ENCODE assay signal across 16 mouse cellular contexts in the genomic region with DNA sequence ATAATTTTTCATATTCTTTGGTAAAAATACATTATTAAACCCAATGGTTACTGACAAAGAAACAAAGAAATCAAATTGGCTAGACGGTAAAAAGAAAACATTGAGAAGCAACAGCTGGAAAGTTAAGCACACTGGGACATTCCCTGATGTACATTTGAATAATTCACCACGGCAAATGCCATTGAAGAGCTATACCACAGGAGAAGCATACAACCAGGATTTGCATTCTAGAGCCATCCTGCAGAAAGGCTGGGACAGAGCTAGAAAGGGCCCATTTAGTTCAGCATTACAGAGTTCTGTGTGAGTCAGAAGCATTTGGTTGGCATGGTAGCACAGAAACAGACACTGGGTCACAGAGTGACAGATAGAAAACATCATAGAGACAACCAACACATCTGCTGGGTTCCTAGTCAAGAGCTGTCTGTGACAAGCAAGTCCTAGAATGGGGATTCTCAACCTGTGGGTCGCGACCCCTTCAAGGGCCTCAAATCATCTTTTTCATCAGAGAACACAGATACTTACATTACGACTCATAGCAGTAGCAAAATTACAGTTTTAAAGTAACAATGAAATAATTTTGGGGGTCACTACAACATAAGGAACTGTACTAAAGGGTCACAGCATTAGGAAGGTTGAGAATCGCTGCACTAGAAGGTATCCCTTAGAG.
"Had no signal": no experiment of that assay in that cellular context is flagged by ENCODE, and none has a peak within 500 bp of the region (broad histone marks: within the 10 kb centered on the region; RNA-seq: fewer than 3 reads in every experiment).

No protein-coding gene starts in this region.

- H3K4me2 ChIP-seq: neural tube, embryonic 13.5 days; neural tube, embryonic 15.5 days; stomach, embryonic 15.5 days had no signal

- H3K4me3 ChIP-seq: neural tube, embryonic 13.5 days; neural tube, embryonic 15.5 days; stomach, embryonic 15.5 days had no signal

- H3K27me3 ChIP-seq: neural tube, embryonic 13.5 days; neural tube, embryonic 15.5 days; stomach, embryonic 15.5 days had no signal

- H3K9me3 ChIP-seq: neural tube, embryonic 13.5 days; neural tube, embryonic 15.5 days; stomach, embryonic 15.5 days had no signal

- H3K27ac ChIP-seq: neural tube, embryonic 13.5 days; neural tube, embryonic 15.5 days; stomach, embryonic 15.5 days; stomach, postnatal 0 days had no signal

- H3K36me3 ChIP-seq: neural tube, embryonic 13.5 days; neural tube, embryonic 15.5 days; stomach, embryonic 15.5 days had no signal

- H3K9ac ChIP-seq: neural tube, embryonic 13.5 days; neural tube, embryonic 15.5 days; stomach, embryonic 15.5 days had no signal

- DNase-seq: retina, postnatal 1 day; right cerebral cortex, adult 18-20 months; right cerebral cortex, postnatal 14 days; right cerebral cortex, postnatal 25 days; right cerebral cortex, postnatal 4 days; spleen, adult 18-20 months; thymus, adult 18-20 months; thymus, adult 2 months; thymus, postnatal 14 days; thymus, postnatal 25 days; thymus, postnatal 36 days; thymus, postnatal 4 days had no signal

- H3K4me1 ChIP-seq: neural tube, embryonic 13.5 days; neural tube, embryonic 15.5 days; stomach, embryonic 15.5 days had no signal
